Mouse (Mus musculus): ENCODE data around the gene Timp3.
"Not testable (repeated sequence)": the region's sequence is repeated elsewhere in the genome, so short reads cannot be mapped to it uniquely, and the experiment has no call there.

Timp3 gene

DNA sequence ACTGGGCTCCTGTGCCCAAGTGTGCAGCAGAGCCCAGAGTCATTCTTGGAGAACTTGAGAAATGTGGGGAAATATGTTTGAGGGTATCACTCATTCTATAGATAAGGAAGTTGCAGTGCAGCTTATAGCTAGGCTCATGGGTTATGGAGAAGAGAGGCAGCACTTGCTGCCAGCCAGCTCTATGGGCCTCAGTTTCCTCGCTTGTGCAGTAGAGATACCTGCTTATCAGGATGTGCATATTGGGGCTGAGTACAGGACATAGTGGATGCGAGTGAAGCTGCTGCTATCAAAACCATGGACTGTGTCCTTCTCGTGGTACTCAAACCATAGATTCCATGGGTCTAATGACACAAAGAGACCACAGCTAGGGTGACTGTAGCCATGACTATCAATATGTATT is 52.3 kb downstream of the Timp3 start:
- no peak for DNase-seq (ENCODE audit: low spot score)

DNA sequence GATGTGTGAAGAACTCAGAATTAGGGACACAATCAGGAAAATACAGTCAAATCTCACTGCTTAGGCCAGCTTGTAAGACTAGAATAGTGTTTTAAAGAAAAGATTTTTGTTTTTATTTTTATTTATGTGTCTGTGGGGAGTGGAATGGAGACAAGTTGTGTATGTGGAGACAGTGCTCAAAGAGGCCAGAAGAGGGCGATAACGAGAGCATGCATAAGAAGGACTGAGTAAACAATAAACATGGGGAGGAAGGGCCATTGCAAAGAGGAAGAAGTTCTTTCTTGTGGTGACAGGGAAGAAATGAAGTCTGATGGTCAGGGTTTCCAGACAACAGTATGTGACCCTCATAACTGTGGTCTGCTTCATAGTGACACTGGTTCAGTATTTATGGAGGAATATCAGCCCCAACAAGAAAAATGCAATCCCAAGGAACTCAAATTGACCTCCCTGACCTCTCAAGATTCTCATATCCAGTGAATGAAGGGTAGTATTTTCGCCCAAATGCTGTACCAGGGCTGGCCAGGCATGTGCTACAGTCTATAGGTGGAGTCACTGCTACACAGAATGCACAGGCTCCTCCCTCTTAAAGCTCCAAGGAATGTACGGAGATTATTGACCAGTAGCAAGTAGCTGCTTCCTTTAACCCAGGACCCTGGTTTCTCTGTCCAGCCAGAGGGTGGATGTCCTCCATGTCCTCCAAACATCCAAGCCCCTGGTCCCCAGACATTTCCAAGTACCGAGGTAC is 56.8 kb downstream of the Timp3 start:
- no peak for DNase-seq (ENCODE audit: low spot score)

DNA sequence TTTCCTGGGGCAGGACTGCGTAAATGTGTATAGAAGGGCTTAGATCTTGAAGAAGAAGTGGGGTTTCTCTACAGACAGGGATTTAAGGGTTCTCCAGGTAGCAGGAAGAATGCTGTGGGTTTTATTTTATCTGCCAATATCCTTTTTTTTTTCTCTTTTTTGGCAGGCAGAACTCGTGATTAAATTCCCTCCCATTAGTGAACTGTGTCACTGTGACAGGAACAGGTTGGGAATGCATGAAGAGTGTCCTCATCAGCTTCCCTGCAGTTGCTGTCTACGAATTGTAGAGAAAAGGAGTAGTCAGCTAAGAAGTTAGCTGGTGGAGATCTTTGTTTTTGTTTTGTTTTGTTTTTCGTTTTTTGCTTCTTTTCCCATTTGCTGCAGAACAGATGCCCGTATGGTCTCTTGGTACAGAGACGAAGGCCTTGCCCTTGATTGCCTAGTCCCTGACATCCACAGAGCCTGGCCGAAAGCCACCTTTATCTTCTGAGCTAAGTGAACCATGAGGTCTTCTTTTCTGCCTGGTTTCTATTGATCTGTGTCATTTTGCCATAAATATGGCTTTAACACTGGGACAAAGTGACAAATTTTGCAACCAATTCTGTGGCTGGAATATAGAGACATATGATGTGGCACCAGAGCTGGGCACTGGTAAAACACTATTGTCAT is 58.3 kb downstream of the Timp3 start:
- DNase-seq (ENCODE audit: low spot score): no peak

DNA sequence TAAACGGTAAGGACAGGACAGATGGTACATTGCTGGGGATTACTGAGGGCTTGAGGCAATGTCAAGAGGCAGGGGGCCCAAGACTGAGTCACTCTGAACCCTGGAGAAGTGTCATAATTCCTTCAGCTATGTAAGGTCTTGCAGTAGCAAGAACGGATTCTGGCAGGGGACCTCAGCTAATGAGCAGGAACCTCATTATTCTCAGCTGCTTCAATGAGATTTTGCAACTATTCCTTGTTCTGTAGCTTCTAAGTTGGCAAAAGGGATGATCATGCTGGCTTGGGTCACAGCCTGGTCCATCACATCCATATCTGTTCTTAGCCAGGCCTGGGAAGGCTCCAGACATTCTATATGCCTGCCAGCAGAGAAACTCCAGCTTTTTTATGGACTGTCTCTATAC is 59.0 kb downstream of the Timp3 start:
- no peak for DNase-seq (ENCODE audit: low spot score)

DNA sequence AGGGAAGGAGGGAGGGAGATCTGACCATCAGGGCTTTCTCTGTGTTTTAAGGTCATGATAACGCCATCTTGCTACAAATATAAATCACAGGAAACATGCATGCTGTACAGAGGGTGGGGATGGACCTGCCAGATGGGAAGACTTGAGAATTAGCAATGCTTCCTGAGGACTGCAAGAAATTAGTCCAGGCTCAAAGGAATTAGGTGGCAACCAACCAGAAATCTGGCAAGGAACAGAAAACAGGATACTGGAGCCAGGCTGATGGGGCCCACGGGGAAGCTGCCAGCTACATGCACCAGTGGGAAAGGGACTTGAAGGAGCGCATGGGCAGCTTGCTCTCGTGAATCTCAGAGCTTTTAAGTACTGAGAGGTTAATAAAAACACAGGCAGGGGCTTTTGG is 59.5 kb downstream of the Timp3 start:
- no peak for DNase-seq (ENCODE audit: low spot score)

DNA sequence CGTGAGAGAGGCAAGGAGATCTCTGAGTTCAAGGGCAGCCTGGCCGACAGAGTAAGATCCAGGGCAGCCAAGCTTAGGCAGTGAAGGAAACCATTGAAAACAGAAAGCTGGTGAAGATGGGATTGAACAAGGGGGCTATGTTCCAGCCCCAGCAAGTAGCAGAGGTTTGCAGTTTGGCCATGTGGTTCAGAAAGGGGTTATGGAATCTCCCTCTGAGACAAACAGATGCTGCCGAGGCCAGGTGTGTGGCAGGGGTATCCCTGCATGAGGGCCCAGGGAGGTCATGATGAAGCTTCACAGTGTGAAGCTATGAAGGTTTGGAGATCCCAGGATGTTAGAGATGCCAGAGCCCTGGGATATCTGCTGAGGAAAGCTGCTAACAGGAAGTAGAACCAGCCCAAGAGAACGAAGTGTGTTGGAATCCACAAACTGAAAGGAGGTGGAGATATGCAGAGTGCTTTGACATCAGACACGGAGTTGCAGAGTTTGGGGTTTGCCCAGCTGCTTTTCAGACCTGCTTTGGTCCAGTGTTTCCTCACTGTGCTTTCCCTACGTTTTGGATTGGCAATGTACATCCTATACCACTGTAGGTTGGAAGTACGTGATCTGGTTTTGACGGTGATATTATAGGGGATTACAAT is 63.6 kb downstream of the Timp3 start:
- no peak for DNase-seq (ENCODE audit: low spot score)

DNA sequence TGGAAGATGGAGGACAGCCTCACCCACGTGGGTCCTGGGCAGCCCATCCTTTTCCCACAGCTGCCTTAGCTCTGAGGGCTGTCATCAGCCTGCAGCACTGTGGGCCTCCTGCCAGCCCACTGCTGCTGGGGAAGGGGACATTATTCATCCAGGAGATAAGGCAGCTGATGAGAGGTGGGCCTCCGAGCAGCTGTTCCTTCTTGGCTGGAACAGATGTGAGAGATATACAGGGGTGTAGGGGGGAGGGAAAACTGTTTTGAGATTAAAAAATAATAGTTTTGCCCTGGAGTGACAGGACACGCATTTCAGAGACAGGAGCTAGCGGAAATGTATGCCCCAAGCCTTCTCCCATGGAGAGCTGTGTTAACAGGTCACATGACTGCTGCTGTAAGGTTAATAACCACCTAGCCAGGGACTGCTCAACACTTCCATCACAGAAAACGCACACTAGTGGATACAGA is 65.5 kb downstream of the Timp3 start:
- no peak for DNase-seq (ENCODE audit: low spot score)

DNA sequence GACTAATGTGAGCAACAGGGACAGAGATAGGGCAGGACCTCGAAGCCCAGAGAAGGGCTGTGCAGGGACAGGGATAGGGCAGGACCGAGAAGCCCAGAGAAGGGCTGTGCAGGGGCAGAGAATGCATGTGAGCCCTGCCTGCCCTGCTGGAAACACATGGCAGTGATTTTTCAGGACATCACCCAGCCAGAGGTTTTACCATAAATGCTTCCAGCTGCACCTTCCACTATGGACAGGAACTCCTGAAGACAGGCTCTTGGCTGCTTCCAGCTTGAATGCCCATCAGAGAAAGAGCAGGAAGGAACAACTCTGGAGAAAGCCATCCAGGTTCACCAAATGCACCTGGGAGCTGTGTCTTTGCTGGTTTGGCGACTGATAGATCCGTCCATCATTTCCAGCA is 67.2 kb downstream of the Timp3 start:
- DNase-seq (ENCODE audit: low spot score): no peak

DNA sequence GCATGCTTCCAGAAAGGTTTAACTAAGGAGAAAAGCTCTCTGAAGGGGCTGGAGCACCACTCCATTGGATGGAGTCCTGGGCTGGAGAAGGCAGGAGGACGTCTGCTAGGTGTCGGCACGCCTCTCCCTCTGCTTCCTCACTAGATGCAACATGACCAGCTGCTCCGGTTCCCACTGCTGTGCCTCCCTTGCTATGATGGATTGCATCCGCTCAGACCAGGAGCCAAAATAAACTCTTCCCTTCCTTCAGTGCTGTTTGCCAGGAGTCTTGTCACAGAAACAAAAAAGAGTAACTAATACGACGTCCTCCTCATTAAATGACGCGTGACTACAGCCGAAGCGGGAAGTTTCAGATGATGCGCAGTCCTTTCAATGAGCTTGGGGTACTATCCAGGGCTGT is 68.6 kb downstream of the Timp3 start:
- DNase-seq (ENCODE audit: low spot score): no peak

DNA sequence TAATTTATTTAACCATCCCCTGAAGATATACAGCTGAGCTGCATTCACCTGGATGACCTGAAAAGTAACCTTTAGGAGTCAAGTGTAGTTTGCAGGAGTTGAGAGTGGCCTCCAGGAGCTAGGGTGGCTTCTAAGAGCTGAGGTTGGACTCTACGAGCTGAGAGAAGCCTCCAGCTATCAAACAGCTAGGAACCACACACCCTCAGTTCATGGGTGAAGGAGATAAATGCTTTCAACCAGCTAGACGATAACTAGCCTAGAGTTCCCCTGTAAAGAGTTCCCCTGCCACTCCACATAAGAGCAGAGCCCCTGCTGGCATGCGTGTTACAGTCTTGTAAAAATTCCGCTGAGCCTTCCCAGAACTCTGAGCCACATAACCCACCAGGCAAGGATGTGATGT is 69.2 kb downstream of the Timp3 start:
- DNase-seq (ENCODE audit: low spot score): no peak

DNA sequence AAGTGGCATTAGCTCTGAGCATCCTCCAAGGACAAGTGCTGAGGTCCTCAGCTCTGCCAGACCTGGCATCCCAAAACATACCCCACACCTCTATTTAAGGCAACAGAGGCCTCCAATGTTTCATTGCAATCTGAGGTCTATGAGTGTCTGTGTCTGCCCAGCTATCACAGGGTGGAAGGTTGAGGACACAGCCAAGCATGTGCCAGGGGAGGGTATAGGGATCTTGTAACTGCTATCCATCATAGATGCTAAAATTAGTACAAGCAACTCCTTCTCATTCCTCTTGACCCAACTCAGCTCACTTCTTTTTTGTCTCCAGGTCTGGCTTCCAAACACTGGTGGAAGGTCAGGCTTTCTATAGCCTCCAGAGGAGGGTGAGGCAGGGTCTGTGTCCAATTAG is 71.4 kb downstream of the Timp3 start:
- no peak for DNase-seq (ENCODE audit: low spot score)

DNA sequence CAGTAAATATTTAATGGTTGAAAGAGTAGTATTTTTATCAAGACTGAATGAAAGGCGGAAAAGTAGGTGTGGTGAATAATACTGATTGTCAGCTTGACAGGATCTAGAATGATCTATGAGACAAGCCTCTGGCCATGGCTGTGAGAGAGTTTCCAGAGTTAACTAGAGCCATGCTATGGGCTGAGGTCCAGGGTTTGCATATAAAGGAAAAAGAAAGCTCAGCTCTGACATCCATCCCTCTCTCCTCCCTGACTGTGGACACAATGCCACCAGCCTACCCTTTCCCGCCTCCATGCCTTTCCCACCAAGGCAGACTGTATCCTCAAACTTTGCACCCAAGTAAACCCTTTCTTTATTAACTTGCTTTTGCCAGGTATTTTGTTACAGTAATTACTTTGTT is 73.9 kb downstream of the Timp3 start:
- no peak for DNase-seq (ENCODE audit: low spot score)

DNA sequence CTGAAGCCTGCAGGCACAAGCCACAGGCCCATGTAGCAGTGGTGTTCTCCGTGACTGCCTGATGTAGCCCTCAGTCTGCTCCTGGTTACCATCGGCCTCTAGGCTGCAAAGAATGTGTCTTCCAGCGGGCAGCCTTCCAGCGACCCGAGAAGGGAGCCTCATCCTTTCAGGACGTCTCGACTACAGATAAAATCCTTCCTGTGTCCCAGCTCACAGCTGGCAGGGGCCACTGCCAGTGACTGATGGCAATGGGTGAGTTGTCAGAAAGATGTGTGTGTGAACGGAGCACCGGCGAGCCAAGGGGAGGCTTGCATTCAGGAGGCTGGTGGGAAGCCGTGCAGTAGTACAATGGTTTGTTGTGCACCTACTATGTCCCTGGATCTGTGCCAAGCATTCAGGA is 75.7 kb downstream of the Timp3 start:
- DNase-seq (ENCODE audit: low spot score): no peak

DNA sequence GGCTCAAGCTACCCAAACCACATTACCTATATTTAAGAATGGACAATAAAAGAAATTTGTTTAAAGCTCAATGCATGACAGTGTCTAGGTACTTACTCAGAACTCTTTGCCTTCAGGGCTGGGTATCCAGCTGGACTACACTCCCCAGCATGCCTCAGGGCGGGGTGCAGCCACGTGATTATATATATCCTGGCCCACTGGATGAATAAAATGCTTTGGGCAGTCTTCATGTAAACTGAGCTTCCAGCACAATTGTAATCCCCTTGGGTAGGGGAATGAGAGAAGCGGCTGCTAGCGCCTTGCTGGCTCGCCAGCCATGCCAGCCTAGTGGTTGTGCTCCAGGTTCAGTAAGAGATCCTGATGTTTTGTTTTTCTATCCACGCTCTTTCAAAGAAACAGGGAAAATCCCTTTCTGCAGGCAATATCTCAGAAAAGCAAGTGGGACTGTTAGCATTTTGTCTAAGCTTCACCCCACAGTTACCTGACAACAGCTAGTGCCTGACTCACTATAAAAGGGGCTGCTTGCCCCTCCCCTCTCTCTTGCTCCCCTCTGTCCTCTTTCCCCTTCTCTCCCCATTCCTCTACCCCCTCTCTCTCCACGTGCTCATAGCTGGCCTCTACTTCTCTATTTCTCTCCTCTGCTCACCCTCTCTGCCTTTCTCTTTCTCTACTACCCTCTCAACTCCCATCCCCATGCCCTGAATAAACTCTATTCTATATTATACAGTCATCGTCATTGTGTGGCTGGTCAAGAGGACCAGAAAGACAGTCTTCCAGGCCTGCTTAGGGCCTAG is 76.4 kb downstream of the Timp3 start:
- no peak for DNase-seq (ENCODE audit: low spot score)

DNA sequence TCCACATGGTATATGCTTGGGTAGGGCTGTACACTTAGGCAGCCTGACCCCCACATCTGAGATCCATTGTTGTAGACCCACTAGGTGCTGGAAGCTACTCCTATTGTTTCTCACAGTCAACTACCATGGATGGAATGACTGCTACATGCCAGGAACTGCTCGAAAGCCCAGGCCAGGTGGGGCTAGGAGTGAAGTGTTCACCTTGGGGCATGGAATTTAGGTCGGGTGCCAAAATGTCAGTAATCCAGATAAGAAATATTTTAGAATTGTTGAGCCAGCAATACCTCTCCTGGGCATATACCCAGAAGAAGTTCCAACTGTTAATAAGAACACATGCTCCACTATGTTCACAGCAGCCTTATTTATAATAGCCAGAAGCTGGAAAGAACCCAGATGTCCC is 78.6 kb downstream of the Timp3 start:
- not testable (repeated sequence) for DNase-seq (ENCODE audit: low spot score)

DNA sequence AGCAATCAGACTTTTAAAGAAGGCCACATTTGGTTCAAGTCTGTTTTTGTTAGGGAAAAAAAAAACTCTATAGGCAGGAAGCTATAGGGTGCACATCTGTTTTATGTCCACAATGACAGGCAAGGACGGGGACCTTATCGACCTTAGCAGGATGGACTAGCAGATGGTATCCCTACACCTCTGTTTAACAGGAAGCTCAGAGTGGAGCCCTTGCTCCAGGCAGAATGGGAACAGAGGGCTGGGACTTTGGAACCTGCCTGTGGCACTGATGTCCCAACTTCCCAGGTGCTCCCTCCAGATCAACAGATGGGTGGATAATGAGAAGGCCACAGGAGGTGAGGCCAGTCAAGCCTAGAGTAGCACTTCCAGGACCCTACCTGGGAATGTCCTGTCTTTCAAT is 80.5 kb downstream of the Timp3 start:
- no peak for DNase-seq (ENCODE audit: low spot score)

DNA sequence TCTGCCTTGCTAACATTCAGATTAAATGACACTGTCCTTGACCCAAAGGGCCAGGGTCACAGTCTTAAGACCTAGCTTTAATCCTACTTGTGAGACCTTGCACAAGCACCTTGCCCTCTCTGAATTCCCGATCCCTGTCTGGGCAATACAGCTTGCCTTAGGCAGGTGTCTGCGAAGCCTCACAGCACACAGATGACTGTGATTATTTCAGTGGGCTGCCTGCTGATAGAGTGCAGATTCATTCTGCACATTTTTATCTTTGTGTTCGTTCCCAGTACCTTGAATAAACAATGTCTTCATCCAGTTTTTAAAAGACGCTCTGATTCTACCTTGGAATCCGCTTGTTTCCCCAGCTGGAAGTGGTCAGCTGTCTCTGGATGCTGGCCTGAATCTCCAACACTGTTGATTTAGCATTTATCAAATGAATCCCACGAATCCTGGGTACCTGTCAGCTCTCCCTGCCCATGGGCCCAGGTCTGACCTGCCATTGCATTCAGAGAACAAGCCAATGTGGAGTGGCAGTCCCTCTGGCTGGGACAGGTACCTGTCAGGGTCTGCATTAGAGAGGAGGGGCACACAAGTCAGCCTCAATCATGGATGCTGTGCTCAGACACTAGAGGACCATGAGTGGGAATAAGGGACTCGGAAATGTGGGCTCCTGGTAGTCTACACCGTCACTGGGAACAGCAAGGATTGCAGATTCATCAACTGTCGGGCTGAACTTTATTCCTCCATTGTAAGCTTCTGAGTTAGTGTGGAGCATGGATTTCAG is 81.2 kb downstream of the Timp3 start:
- no peak for DNase-seq (ENCODE audit: low spot score)

DNA sequence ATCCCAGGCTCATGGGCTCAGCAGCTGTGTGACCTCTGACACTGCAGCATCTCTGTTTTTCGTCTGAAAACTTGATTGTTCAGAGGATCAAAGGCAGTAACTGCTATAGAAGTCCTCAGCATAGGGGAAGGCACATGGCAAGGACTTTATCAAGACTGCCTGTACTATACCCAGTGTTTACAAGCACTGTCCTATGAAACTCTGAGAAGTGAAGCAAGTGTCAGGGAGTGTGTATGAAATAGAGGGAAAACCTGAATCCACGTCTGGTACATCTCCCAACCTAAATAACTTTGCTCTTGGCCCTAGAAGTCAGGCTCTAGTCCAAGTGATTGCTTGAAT is 81.7 kb downstream of the Timp3 start:
- no peak for DNase-seq (ENCODE audit: low spot score)

DNA sequence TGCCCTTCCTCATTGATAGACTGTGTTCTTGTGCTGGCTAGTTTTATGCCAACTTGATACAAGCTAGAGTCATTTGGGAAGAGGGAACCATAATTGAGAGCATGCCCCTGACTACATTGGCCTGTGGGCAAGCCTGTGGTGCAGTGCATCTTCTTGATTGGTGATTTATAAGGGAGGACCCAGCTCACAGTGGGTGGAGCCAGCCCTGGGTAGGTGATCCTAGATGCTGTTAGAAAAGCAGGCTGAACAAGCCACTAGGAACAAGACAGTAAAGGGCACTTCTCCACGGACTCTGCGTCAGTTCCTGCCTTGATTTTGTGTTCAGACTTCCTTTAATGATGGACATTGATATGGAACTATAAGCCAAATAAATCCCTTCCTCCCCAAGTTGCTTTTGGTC is 84.5 kb downstream of the Timp3 start:
- no peak for DNase-seq (ENCODE audit: low spot score)

DNA sequence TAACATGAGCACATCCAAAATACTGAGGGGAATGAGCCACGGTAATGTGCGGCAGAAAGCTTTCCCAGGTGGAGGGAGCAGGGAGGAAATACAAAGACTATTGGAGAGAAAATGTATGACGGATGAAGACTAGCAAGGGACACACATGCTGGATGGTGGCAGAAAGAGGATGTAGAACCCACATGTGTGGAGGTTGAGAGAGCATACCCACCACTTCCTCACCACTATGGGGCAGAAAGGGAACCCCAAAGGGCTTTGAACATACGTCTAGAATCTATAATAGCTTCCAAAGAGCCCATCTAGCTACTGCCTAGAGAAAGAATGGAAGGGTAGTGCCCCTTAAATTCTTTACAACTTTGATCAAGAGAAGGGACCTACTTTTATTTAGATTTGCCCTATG is 85.5 kb downstream of the Timp3 start:
- no peak for DNase-seq (ENCODE audit: low spot score)

DNA sequence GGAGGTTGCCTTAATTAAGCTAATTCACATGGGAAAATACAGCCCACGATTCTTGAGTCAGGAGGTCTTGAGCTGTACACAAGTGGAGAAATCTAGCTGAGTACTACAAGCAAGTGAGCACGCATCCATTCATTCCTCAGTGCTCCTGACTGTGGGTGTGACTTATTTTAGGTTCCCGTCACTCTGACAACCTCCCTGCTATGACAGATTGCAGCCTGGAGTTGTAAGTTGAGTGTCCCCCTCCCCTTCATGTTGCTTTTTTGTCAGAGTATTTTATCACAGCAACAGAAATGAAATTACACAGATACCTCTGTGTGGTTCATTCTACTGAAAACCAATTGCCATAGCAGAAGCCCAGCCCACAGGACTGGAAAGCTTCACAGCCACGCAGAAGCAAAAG is 86.1 kb downstream of the Timp3 start:
- no peak for DNase-seq (ENCODE audit: low spot score)

DNA sequence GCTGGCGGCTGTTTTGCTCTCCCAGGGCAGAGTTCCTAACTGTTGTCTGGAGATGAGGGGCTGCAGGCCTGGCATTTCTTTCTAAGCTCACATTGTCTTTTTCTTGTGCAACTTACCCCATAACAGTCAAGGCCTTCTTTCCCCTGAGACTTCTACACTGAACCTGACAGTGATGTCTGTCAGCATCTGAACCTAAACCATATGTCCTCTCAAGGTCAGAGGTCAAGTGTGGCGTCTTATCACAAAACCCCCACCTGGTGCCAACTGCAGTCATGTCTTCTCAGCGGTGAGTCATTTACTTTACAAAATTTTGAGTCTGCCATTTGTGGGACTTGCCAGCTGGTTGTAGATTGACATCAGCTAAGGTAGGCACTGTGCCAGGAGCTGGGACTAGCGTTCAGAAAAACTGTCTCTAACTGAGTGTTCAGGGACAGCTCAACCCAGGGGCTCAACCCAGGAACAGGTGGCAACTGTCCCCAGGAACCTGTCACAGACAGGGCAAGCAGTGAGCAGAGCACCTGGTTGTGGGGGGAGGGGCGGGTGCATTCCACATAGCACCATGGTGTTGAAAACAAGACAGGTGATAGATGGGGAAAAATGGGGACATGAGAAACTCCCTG is 87.8 kb downstream of the Timp3 start:
- DNase-seq (ENCODE audit: low spot score): no peak

Data from layer of hippocampus, adult 9-10 months (tissue).